Mouse (Mus musculus): ENCODE measurements around the gene Adgrf2.

Adgrf2 gene

DNA sequence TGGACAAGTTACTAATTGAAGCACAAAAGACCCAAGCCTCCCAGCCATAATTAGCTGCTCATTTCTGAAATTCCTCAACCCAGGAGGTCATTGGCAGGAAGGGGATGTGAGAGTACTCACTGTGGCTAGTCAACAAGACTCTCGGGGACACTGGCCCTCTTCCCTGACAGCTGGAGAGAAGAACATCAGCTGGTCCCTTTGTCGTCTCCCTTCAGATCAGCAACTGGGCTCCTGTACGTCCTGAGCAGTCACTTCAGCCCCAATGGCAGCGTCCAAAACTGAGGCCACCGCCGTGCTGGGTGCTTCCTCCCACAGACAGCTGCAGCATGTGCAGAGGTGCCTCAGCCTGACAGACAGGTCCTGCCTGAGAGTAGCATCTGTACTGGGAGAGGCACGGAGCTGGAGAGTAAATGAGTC, at the start of gene Adgrf2:
Adgrf2 (minus strand) TSS at position 379 of the 417 bp plus-strand sequence.
- DNase-seq = peak; percentile 59

- no peak for DNase-seq
These were observed 48.8 kb upstream of the Adgrf2 start for GRCm38 (mm10) chr17:42790787-42791186.

DNA sequence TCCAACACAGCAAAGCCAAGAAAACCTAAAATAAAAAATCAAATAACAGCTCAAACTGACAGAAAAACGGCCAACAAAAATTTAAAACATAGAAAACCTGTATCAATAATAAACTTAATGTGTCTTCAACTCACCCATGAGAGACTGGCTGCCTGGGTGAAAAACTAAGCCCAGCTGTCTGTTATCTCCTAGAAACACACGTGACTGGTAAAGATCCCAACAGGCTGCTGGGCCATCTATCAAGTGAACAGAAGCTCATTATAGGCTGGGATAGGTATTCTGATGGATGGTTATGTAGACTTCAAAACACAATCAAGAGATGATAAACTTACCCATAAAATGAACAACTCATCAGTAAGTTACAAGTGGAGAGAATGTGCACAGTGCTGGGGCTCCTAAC, 47.7 kb upstream of the Adgrf2 start:
- DNase-seq = no peak

GRCm38 (mm10) chr17:42788686-42789453, 46.9 kb upstream of the Adgrf2 start:
- no peak for DNase-seq

DNA sequence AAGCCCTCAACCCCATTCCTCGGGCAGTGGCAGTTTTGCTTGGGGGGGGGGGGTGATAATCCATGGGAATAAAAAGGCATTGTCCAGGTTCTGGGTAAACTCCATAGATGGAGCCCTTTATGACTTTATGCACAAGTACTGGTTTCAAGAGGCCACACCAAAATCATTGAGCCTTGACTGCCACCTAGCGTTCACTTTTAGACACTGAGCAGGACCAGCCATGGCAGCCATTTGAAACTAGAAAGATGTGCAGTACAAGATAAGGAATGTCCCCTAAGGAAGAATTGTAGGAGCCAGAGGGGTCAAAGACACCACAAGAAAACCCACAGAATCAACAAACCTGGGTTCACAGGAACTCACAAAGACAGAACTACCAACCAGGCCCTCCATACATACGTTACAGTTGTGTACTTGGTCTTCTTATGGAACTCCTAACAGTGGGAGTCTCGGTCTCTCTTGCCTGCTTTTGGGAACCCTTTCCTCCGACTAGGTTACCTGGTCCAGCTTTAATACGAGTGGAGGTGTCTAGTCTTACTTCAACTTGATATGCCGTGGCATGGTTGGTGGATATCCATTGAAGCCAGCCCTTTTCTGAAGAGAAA, 40.3 kb upstream of the Adgrf2 start:
- peak; percentile 78 for DNase-seq

DNA sequence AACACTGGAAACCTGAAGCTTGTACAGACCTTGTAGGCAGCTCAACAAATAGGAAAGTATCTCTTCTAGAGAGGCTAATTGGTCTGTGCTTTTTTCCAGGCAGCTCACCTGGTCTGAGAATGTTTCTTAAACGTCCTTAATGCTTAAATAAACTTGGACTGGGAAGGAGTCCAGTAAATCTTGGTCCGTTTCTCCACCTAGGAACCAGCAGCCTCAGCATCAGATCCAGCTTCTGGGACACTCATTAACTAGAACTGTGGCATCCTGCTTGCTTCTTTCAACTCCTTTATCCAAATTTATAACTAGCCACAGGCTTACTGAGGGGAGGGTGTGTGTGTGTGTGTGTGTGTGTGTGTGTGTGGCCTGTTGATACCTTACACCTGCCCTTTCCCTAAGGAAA, 11.8 kb upstream of the Adgrf2 start:
- peak; percentile 35 for DNase-seq

DNA sequence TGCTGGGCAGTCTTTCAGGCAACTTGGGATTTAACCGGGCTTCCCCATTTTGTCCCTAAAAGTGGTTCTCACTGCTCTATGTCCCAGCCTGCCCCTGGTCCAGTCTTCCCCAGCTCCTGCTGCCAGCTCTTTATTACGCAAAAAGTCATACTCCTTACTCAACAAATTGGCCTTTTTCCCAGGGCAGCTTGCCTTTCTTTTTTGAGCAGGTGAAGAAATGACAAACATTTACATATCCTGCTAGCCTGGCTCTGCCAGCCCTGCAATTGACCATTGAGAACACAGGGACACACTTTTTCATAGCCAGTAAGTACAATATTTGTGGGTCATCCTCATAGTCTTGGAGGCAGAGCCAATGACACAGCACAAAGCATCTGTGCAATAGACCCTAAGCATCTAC, 10.2 kb upstream of the Adgrf2 start:
- DNase-seq = peak; percentile 13

DNA sequence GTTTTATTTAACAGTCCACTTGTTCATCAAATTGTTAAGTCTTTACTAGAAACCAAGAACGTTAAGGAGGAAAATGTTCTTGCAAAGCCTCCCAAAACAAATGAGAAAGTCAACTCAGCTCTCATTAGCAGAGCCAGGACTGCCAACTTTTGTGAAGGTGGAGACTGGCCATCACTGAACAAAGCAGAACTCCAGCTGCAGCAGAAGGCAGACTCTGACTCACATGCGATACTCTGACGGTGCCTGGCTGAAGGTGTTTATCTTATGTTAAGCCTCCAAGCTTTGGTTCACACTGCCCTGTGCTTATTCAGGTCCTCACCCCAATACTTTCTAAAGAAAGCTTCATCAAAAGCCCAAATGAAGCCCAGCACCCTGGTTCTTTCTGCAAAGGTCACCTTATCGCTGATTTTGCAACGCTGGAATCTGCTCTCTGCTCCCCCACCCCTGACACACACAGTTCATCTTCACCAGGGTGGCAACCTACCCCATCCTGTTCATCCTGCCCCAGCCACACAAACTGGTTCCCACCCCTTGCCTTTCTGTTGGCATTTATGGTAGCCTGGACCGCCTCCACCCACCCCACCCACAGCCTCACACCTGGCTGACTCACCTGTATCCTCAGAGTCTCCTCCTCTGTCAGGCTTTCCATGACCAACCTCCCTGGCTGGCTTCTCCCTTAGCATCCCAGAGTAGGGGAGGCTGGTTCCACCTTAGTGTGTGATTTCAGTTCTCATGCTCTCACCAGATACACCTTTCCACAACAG, 3.9 kb upstream of the Adgrf2 start:
- no peak for DNase-seq

- DNase-seq = no peak
These were observed 844 bp upstream of the Adgrf2 start for GRCm38 (mm10) chr17:42742823-42743222.

- DNase-seq = no peak
These were observed 3.2 kb downstream of the Adgrf2 start for GRCm38 (mm10) chr17:42738794-42739193.

- no peak for DNase-seq
These were observed 24.8 kb downstream of the Adgrf2 start for GRCm38 (mm10) chr17:42717161-42717560.

GRCm38 (mm10) chr17:42714991-42715390, 27.0 kb downstream of the Adgrf2 start:
- DNase-seq = no peak

GRCm38 (mm10) chr17:42710717-42711116, 31.3 kb downstream of the Adgrf2 start:
- DNase-seq = no peak

DNA sequence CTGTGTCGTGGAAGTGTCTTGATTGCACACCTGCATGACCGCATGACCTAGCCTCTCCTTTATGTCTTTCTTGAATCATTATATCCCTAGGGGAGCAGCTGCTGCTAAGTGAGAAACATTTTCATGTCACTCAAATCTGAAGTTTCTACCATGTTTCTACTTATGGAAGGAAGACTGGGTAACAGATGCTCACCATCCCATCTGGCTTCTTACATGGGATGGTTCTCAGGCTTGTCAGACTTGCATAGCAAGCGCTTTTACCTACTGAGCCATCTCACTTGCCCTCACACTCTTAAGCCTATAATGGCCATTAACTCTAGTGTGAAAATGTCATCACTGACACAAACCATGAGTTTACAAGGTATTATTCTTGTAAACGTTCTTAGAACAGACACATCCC, 36.4 kb downstream of the Adgrf2 start:
- DNase-seq = no peak

GRCm38 (mm10) chr17:42702198-42702597, 39.8 kb downstream of the Adgrf2 start:
- DNase-seq = no peak

GRCm38 (mm10) chr17:42694730-42695129, 47.2 kb downstream of the Adgrf2 start:
- peak; percentile 5 for DNase-seq

DNA sequence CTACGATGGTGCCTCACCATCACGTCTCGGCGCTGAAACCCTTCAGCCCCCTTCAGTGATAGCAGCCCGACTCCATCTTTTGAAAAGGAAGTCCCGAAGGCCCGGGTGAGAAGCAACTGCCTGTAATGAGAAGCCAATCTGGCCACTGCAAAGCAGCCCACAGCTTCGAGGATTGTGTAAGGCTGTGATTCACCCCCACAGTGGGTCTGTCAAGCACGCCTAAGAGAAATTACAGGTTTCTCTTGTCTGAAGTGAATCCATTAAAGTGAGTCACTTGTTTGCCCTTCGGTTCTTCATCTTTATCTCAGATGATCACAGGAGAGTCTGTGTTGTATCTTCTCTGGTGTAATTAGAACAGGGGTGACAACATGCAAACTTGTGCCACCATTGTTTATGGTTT, 49.8 kb downstream of the Adgrf2 start, which contains the start of gene Adgrf4:
Adgrf4 (minus strand) TSS at position 149 of the 400 bp plus-strand sequence.
- DNase-seq = no peak

DNA sequence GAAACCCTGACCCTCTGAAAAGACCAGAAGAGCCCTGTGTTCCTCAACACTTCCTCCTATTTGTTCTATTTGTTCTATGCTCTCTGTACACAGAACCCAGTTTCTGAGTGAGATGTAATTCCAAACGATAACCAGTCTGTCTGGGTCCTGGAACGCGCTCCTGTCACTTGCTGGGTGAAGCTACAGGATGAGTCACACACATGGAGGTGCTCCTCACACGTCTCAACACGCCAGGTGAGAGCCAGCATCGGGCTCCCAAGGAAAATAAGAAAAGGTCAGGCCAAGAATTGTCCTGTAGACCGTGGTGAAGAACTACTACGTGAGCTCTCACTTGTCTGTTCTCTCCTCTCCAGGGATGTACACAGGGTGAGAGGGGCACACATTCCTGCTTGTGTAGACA, 51.4 kb downstream of the Adgrf2 start:
- no peak for DNase-seq
